Mouse (Mus musculus): ENCODE results near the gene Tsku.

The Tsku gene

GRCm38 (mm10) chr7:98361063-98361652 lies at the start of gene Tsku:
Tsku (minus strand) TSS chr7:98361328.
- DNase-seq, result peak; percentile 96

DNA sequence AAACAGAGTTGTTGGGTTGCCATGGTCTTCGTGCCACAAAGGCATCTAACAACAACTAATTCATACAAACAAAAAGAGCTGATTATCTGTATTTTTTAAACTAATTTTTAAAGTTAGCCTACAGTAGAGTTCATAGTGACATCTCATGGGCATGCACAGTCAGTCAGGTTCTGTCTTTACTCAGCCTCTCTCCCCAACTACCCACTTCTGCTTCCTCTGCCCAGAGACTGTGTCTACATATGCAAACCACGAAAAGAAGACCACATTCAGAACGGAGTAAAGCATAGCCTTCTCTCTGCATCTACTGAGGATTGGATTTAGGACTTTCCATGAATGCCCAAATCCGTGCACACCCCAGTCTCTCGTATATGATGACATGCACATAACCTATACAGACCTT lies 46.5 kb upstream of the Tsku start:
- DNase-seq, result no peak

- no peak for DNase-seq
These were observed 42.9 kb upstream of the Tsku start for GRCm38 (mm10) chr7:98403996-98404395.

DNA sequence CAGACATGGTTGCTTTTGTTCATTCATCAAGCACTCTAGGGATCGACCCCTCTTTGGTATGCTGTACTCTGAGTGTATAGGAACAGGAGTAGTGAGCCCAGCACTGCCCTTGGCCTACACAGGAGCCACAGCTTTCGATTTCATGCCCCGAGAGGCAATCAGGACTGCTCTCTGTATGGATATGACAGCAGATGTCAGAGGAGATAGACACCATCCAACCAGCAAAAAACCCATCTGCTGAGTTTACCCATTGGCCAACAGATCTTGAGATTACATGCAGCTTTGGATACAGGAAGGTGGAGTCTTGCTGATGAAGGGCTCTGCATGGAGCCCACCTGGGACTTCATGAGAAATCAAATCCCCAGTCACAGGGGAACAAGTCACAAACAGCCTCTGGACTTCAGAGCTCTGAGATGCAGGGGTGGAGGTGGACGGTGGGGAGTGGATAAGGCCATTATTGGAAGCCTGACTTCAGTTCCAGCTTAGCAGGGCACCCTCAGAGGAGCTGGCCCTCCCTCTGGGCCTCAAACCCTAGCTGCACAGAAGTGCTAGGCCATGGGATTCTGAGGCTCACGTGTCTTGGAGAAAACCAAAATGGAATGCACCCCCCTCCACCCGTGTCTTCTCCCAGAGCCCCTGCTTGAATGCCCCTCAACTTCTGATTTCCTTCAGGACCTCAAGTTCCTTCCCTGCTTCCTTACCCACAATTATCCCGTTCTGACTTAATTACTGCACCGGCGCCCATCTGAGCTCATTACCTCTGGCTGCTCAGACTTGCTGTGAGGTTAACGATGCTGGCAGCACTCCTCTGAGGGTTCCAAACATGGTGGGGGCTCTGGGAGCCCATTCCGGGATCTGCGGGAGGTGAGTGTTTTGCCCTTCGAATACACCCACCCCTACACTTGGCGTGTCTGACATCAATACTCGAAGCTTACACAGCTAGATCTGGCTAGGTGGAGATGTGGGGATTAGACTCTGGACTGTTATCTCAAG lies 41.8 kb upstream of the Tsku start:
- no peak for DNase-seq

GRCm38 (mm10) chr7:98392466-98393201 lies 31.5 kb upstream of the Tsku start:
- no peak for DNase-seq

DNA sequence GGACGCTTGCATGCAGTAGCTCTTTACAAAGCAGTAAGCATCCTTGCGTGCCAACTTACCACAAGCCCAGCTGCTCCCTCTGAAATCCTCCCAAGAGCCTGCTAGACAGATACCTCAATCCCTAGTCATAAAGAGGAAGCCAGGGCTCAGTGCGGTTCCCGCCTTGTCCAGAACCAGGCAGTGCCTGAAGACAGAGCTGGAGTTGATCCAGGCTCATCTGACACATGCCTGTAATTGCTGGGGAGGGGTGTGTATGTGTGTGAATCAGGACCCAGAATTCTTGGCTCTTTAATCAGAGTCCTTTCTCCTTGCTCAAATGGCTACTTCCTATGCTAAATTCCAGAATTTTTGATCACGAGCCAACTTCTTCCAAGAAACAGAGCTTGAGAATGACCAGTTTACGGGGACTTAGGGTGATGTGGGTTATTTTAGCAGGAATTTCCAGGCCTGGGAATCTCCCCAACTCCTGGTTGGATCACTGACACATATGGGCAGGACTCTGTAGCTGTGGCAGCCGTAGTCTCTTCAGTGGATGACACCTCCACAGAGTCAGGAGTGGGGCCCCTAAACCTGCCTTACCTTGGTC lies 30.3 kb upstream of the Tsku start:
- no peak for DNase-seq

DNA sequence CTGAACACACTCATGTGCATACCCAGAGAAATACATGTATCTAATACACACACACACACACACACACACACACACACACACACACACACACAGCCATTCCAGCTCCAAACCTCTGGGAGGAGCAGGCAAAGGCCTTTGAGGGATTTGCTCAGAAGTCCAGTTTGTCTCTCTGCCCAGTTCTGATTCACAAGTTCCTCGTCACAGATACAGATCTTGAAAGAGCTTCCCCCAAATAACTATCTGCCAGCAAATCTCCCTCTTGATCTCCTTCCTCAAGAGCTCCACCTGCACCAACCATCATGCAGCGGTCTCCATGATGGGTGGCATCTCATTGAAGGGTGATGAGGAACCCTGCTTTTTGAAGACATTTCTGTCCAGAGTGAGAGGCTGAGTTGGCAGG lies 29.4 kb upstream of the Tsku start:
- no peak for DNase-seq

DNA sequence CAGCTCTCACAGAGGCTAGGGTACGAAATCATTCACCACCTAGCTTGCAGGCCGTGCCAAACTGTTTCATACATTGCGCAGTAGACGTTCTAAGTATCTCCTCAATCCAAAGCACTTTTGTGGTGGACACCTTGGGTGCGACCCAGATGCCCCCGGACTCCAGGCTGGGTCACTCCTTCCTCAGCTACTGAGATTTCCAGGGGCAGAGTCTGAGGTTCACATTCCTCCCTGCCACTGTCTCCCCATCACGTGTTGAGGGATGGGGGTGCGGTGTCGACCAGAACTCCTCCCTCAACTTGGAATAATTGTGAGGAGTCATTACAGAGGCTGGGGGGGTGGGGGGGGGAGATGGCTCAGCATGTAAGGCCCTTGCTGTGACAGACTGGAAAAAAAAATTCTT lies 28.5 kb upstream of the Tsku start:
- DNase-seq, result peak; percentile 30

DNA sequence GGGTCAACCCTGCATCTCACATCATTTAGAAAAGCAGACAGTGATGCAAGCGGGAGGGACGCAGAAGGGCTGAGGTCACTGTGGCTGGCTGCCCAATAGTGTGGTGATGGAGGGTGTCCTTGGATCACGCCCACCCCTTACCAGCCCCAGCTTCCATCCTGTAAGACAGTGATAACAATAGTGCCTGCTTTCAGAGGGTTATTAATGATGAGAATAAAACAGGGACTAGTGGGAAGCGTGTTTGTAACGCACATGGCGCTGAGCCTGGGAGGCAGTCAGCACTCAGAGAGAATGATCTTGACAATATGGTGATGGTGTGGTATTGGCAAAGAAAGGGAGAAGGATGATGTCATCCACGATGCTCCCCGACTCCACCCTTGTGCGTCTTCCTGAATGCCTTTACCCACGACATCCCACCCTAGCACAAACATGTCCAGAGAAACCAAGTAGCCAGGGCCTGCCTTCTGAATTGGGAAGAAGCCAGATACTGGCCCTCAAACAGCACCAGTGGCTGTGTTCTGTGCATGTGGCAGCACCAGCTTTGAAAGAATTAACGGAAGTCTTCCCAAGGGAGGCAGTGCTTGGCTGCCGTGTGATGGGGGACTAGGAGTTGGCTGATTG lies 27.9 kb upstream of the Tsku start:
- DNase-seq, result no peak

- no peak for DNase-seq
These were observed 26.1 kb upstream of the Tsku start for GRCm38 (mm10) chr7:98387201-98387600.

DNA sequence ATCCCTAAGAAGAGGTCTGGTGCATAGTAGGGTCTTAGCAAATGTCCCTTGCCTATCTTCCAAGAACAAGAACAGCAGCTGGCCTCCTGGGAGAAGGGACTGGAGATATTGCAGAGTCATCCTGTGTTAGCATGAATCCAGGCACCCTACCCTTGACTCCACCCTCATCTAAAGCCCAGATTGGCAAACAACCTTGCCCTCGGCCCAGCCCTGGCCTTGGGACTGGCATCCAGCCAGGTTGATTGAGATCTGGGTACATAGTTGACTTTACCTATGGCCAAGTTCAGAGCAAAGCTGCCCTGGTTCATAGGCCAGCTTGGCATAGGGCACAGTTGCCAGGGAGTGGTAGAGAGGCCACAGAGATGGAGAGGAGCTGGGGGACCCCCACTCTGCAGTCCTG lies 24.0 kb upstream of the Tsku start:
- DNase-seq, result peak; percentile 47

GRCm38 (mm10) chr7:98383337-98383736 lies 22.2 kb upstream of the Tsku start:
- DNase-seq, result no peak

- DNase-seq, result no peak
These were observed 21.7 kb upstream of the Tsku start for GRCm38 (mm10) chr7:98382784-98383183.

DNA sequence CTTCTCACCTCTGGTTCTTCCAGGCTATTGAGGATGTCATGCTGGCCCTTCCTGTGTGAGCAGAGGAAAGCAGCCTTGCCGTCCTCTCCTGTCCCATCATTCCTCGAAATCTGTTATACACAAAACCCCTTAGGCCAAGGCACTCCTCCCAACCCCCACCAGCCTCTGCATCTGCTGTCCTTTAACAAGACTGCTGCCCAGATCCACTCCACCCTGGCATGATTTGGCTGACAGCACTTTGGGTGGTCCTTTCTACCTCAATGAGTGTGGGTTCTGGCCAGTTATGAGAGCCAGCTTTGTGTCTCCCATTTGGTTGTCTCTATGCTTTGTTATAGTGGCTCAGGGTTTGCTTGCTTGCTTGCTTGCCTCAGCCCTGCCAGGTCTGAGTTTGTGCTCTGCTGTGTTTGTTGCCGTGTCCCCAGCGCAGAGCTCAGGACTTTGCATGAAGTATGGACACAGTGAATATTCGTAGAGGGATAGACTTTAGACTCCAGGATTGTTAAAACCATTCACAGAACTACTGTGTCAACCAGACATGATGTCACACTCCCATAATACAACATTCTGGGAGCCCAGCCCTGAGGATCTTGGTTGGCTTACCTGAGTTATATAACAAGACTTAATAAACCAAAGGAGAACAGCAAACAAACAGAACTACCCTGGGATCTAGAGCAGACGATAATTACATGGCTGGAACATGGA lies 19.2 kb upstream of the Tsku start:
- DNase-seq, result no peak

GRCm38 (mm10) chr7:98379232-98379631 lies 18.1 kb upstream of the Tsku start:
- no peak for DNase-seq

GRCm38 (mm10) chr7:98377257-98377656 lies 16.1 kb upstream of the Tsku start:
- DNase-seq, result no peak

- no peak for DNase-seq
These were observed 10.0 kb upstream of the Tsku start for GRCm38 (mm10) chr7:98371161-98371560.

DNA sequence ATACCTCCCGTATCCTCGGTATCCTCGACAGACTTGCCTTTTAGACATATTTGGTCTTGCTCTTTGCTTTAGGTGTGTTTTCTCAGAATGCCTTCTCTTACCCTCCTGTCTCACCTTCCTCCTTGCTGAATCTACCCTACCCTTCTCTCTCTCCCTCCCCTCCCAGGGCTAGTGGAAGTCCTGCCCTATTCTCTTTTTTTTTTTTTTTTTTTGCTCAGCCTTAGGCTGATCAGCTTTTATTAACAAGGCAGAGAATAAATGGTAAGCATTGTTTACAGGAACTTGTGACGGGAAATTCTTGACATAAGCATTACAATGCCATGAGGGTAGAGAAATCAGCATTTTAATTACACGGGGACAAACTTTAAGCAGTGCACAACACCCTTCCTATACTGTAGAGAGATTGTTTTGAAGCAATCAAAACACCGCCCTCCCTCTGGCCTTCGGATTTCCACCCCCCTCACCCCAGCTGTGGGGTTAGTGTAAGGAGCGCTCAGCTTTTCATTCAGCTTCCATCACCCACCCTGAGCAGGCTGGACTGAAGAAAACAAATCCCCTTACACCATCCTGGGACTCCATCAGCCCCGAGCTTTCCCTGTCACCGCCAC lies 8.7 kb upstream of the Tsku start:
- no peak for DNase-seq

- DNase-seq, result no peak
These were observed 534 bp upstream of the Tsku start for GRCm38 (mm10) chr7:98361662-98362061.

DNA sequence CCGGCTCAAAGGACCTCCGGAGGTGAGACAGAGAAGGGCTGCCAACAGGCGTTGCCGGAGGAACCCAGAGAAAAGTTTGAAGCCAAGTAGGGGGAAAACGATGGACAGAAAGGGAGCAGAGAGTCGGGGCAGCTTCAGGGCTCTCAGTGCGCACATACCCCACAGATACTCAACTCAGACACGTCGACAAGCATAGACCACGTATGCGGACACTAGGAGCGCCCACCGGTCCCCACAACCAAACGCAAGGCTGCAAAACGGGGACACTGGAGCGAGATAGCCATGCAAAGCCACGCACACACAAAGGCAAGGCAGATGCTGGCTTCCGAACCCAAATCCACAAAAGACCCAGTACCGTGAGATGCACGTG lies 522 bp downstream of the Tsku start:
- DNase-seq, result no peak

DNA sequence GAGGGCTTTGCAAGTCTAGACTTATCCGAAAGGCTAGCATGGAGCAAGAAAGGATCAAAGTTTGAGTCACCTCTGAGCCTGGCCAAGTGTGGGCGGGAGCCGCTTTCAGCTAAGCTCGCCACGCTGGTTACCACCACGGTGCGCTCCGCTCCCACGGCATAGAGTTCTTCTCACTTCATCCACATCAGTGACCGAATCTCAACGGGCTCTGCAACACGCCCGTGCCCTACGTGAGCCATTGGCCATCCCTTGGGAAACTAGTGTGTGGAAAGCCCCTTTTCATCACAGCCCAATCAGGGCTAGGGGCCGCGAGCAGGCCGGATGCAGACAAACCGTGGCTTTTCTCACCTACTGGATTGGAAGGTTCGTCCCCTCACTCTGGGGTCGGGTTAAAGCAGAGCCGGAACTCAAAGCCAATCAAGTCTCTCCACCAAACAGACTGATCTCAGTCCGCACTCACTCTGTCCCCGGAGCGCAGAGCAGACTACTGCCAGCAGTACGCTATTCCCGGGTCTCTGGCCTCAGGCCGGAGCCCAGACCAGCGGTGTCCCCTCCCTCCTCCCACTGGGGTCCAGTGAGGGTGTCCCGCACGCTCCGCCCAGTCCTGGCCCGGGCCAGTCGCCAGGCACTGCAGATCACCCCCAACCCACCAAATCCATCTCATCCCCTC lies 1.0 kb downstream of the Tsku start:
- peak; percentile 70 for DNase-seq

Data from kidney, postnatal 10 days (tissue).